Mouse (Mus musculus) heart, postnatal 14 days (tissue): Measurements from ENCODE around the gene Prkag3. TPM values are rescaled to one million over a fixed set of nuclear protein-coding genes. Genes with fewer than 3 reads are reported as not detected.

Experiments used
- DNase-seq, 2 experiments: peaks; one replicate each; pipeline ENCODE4 v3.0.0; 2021 to 2022
- intact Hi-C: fragments of 180-260 bp; cut with DNase I; formaldehyde crosslinking; loops from one replicate; pipeline ENCODE4 v1.15.1; 2025
- long read RNA-seq, 2 experiments: library from polyadenylated mRNA; stranded (forward); transcript quantifications; one replicate each; pipeline ENCODE4 v2.0.0; 2021
- total RNA-seq, 2 experiments: library from RNA; stranded (reverse); gene quantifications; 2 replicates each; pipeline ENCODE4 v1.2.3; 2021

Gene Prkag3
- total RNA-seq = 1 to 10 TPM; 1.2 TPM
- long read RNA-seq, experiment 1, partial matches to known transcripts = 1 of 3 reads
- long read RNA-seq, experiment 1, other reads (novel, unspliced or antisense) = 0 of 3 reads
- long read RNA-seq, experiment 2 = 0 reads

GRCm38 (mm10) chr1:74748643-74749271, at the start of gene Prkag3:
Prkag3 (minus strand) TSS chr1:74749221.
- peak; percentile 69 to 82 for DNase-seq

GRCm38 (mm10) chr1:74797459-74797858, 48.4 kb upstream of the Prkag3 start:
- intact Hi-C loops = no loop called here

More at GRCm38 (mm10) chr1:74748643-74749271, at the start of gene Prkag3:
- intact Hi-C loops = no loop called here

GRCm38 (mm10) chr1:74795145-74795529, 46.1 kb upstream of the Prkag3 start:
- intact Hi-C loops = no loop called here
- no peak for DNase-seq

More at GRCm38 (mm10) chr1:74797459-74797858, 48.4 kb upstream of the Prkag3 start:
- DNase-seq = no peak

- no peak for DNase-seq
- intact Hi-C loops = no loop called here
Observed at GRCm38 (mm10) chr1:74794487-74795144, 45.6 kb upstream of the Prkag3 start.

- no peak for DNase-seq
- intact Hi-C loops = no loop called here
Observed at GRCm38 (mm10) chr1:74792831-74793660, 44.0 kb upstream of the Prkag3 start.

- intact Hi-C loops = no loop called here
- DNase-seq = no peak
Observed at GRCm38 (mm10) chr1:74791249-74791648, 42.2 kb upstream of the Prkag3 start, which contains the start of gene Wnt10a. Wnt10a (plus strand) TSS chr1:74791516.

- intact Hi-C loops = no loop called here
- DNase-seq = no peak
Observed at GRCm38 (mm10) chr1:74790095-74790494, 41.1 kb upstream of the Prkag3 start.

- DNase-seq = no peak
- intact Hi-C loops = loop anchor here (1.0 kb wide), 1 partner anchor 20 kb away; no protein-coding TSS in a partner anchor
Observed at GRCm38 (mm10) chr1:74788603-74789176, 39.7 kb upstream of the Prkag3 start.

- peak; percentile 68 to 87 for DNase-seq
- intact Hi-C loops = loop anchor here (1.0 kb wide), 1 partner anchor 20 kb away; no protein-coding TSS in a partner anchor
Observed at GRCm38 (mm10) chr1:74787846-74788245, 38.8 kb upstream of the Prkag3 start.

GRCm38 (mm10) chr1:74784041-74784759, 35.2 kb upstream of the Prkag3 start:
- intact Hi-C loops = loop anchor here (1.0 kb wide), 1 partner anchor 24 kb away; no protein-coding TSS in a partner anchor
- DNase-seq = peak; percentile 66 to 76

- intact Hi-C loops = no loop called here
- no peak for DNase-seq
Observed at GRCm38 (mm10) chr1:74783554-74783953, 34.5 kb upstream of the Prkag3 start.

GRCm38 (mm10) chr1:74782045-74782444, 33.0 kb upstream of the Prkag3 start:
- intact Hi-C loops = no loop called here
- DNase-seq = peak in 1 of 2 experiments; percentile 21

GRCm38 (mm10) chr1:74778934-74779486, 30.0 kb upstream of the Prkag3 start:
- no peak for DNase-seq
- intact Hi-C loops = no loop called here

- peak in 1 of 2 experiments; percentile 25 for DNase-seq
- intact Hi-C loops = no loop called here
Observed at GRCm38 (mm10) chr1:74775816-74776215, 26.8 kb upstream of the Prkag3 start.

GRCm38 (mm10) chr1:74774062-74774461, 25.0 kb upstream of the Prkag3 start:
- intact Hi-C loops = no loop called here
- DNase-seq = no peak

- peak; percentile 77 to 78 for DNase-seq
- intact Hi-C loops = no loop called here
Observed at GRCm38 (mm10) chr1:74773136-74773535, 24.1 kb upstream of the Prkag3 start.

GRCm38 (mm10) chr1:74771931-74772620, 23.1 kb upstream of the Prkag3 start:
- DNase-seq = peak in 1 of 2 experiments; percentile 50
- intact Hi-C loops = no loop called here

- intact Hi-C loops = no loop called here
- DNase-seq = no peak
Observed at GRCm38 (mm10) chr1:74771845-74771930, 22.7 kb upstream of the Prkag3 start, which contains the start of gene Wnt6. Wnt6 (plus strand) TSS chr1:74771892.

- intact Hi-C loops = no loop called here
- no peak for DNase-seq
Observed at GRCm38 (mm10) chr1:74771467-74771844, 22.4 kb upstream of the Prkag3 start.
